Mouse (Mus musculus) heart, embryonic 11.5 days (tissue): ENCODE results near the gene Prkg1. TPM values are rescaled to one million over a fixed set of nuclear protein-coding genes. Genes with fewer than 3 reads are reported as not detected.

Experiments
- ATAC-seq: fragments of 200-750 bp; cut with Nextera tagmentation; replicated peaks from 2 replicates; pipeline ENCODE4 v1.8.0; 2017; ENCODE audit warnings: moderate library complexity; ENCODE audit not compliant: insufficient number of reproducible peaks, low FRiP score, low TSS enrichment
- H3K27ac ChIP-seq: fragments of 300-500 bp; sonication (generic); 2 replicates; pipeline ENCODE4 v1.5.1; 2014; ENCODE audit warnings: mild to moderate bottlenecking, low read depth, low read length
- H3K27me3 ChIP-seq: fragments of 300-500 bp; sonication (generic); 2 replicates; pipeline ENCODE4 v1.6.1; 2014; ENCODE audit warnings: mild to moderate bottlenecking, low read length, mixed read lengths; ENCODE audit not compliant: control insufficient read depth, insufficient read depth
- H3K36me3 ChIP-seq: fragments of 300-500 bp; sonication (generic); 2 replicates; pipeline ENCODE4 v1.6.1; 2014; ENCODE audit warnings: mild to moderate bottlenecking, low read length, moderate library complexity, mixed read lengths; ENCODE audit not compliant: control insufficient read depth, insufficient read depth
- H3K4me1 ChIP-seq: fragments of 300-500 bp; sonication (generic); 2 replicates; pipeline ENCODE4 v1.6.1; 2014; ENCODE audit warnings: low read length; ENCODE audit not compliant: control insufficient read depth, insufficient read depth
- H3K4me2 ChIP-seq: fragments of 300-500 bp; sonication (generic); 2 replicates; pipeline ENCODE4 v1.6.1; 2014; ENCODE audit warnings: mild to moderate bottlenecking, moderate library complexity
- H3K4me3 ChIP-seq: fragments of 300-500 bp; sonication (generic); 2 replicates; pipeline ENCODE4 v1.5.1; 2014; ENCODE audit warnings: low read depth, low read length
- H3K9ac ChIP-seq: fragments of 300-500 bp; sonication (generic); 2 replicates; pipeline ENCODE4 v1.6.1; 2014; ENCODE audit warnings: mild to moderate bottlenecking, low read depth, low read length, moderate library complexity
- H3K9me3 ChIP-seq: fragments of 300-500 bp; sonication (generic); replicated peaks from 2 replicates; pipeline ENCODE4 v1.6.1; 2016; ENCODE audit warnings: low read length; ENCODE audit not compliant: control insufficient read depth
- WGBS: fragments of 180-500 bp; shearing (Covaris S2); extraction: QIAGEN DNeasy Blood & Tissue Kit; methylation state at CpG from one replicate; pipeline ENCODE4 v1.1.7; 2014; ENCODE audit not compliant: insufficient replicate concordance; 5-methylcytosine and 5-hydroxymethylcytosine counted together
- polyA plus RNA-seq: library from polyadenylated mRNA; unstranded; fragments of >200 nt; fragmentation: Nextera tagmentation; extraction: Ambion mirVana; gene quantifications from 2 replicates; pipeline ENCODE4 v1.2.1, GENCODE M21; 2014

Prkg1 gene
- polyA plus RNA-seq, 1 experiment from 2014 or later, result 10.9 TPM

- H3K27me3 ChIP-seq, result no peaks in the 10 kb centered on the region
- H3K36me3 ChIP-seq, result no peaks in the 10 kb centered on the region
- no peak for ATAC-seq
- no peak overlapping the region for H3K4me3 ChIP-seq
- no peaks in the 10 kb centered on the region for H3K9me3 ChIP-seq
- no peak overlapping the region for H3K4me2 ChIP-seq
- H3K27ac ChIP-seq, result no peak overlapping the region
- peaks cover 8% of the 10 kb centered on the region; the same call in 1 of the 2 replicates for H3K4me1 ChIP-seq
- 73% methylated on average over 2 of the region's 2 CpGs for WGBS
- no peak overlapping the region for H3K9ac ChIP-seq
These were observed 826.8 kb downstream of the Prkg1 start for GRCm38 (mm10) chr19:30938058-30938457.

GRCm38 (mm10) chr19:30931469-30932192 lies 833.2 kb downstream of the Prkg1 start:
- H3K27me3 ChIP-seq, result no peaks in the 10 kb centered on the region
- no peak overlapping the region for H3K4me3 ChIP-seq
- no peaks in the 10 kb centered on the region for H3K9me3 ChIP-seq
- no peak overlapping the region for H3K4me2 ChIP-seq
- ATAC-seq, result no peak
- WGBS, result 85% methylated on average over 5 of the region's 5 CpGs
- H3K36me3 ChIP-seq, result no peaks in the 10 kb centered on the region
- H3K4me1 ChIP-seq, result no peaks in the 10 kb centered on the region
- H3K27ac ChIP-seq, result no peak overlapping the region
- H3K9ac ChIP-seq, result no peak overlapping the region

DNA sequence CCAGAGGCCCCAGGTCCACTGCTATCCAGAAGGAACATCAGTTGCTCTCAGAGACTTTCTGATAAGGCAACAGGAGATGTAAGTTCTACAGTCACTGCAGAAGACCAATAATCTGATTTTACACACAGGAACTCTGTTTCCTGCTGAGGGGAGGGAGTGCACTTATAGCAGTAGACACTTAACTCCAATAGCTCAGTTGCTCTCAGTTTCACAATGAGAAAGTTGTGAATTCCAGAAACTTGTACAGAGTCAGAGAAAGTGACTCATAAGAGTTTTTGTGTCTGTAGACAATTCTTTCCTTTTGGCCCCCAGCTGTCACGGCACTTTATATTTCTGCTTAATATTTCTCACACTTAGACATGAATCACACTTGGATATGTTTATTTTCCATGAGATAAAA lies 840.8 kb downstream of the Prkg1 start:
- 83% methylated on average over 1 of the region's 1 CpGs for WGBS
- ATAC-seq, result no peak

GRCm38 (mm10) chr19:30902290-30902689 lies 862.5 kb downstream of the Prkg1 start:
- Histone ChIP-seq H3K27ac (no peak overlapping the region), H3K36me3 (no peaks in the 10 kb centered on the region), H3K9me3 (no peaks in the 10 kb centered on the region), H3K4me1 (no peaks in the 10 kb centered on the region), H3K9ac (no peak overlapping the region), H3K4me2 (no peak overlapping the region), H3K27me3 (no peaks in the 10 kb centered on the region), H3K4me3 (no peak overlapping the region)
- ATAC-seq, result no peak

More for the DNA sequence above, 840.8 kb downstream of the Prkg1 start:
- Histone ChIP-seq H3K27me3 (no peaks in the 10 kb centered on the region), H3K36me3 (no peaks in the 10 kb centered on the region), H3K4me3 (no peak overlapping the region), H3K4me2 (no peak overlapping the region), H3K9me3 (no peaks in the 10 kb centered on the region), H3K27ac (no peak overlapping the region), H3K4me1 (no peaks in the 10 kb centered on the region), H3K9ac (no peak overlapping the region)

- H3K4me1 ChIP-seq, result no peaks in the 10 kb centered on the region
- H3K4me3 ChIP-seq, result no peak overlapping the region
- no peak overlapping the region for H3K4me2 ChIP-seq
- WGBS, result 72% methylated on average over 3 of the region's 3 CpGs
- no peaks in the 10 kb centered on the region for H3K27me3 ChIP-seq
- H3K9ac ChIP-seq, result no peak overlapping the region
- no peak overlapping the region for H3K27ac ChIP-seq
- no peak for ATAC-seq
- no peaks in the 10 kb centered on the region for H3K9me3 ChIP-seq
- H3K36me3 ChIP-seq, result no peaks in the 10 kb centered on the region
These were observed 863.8 kb downstream of the Prkg1 start for GRCm38 (mm10) chr19:30901025-30901424.

- no peak for ATAC-seq
- no peaks in the 10 kb centered on the region for H3K4me1 ChIP-seq
- no peak overlapping the region for H3K4me3 ChIP-seq
- WGBS, result 76% methylated on average over 2 of the region's 2 CpGs
- H3K9me3 ChIP-seq, result no peaks in the 10 kb centered on the region
- H3K9ac ChIP-seq, result no peak overlapping the region
- H3K4me2 ChIP-seq, result no peak overlapping the region
- no peaks in the 10 kb centered on the region for H3K36me3 ChIP-seq
- no peaks in the 10 kb centered on the region for H3K27me3 ChIP-seq
- H3K27ac ChIP-seq, result no peak overlapping the region
These were observed 874.5 kb downstream of the Prkg1 start for GRCm38 (mm10) chr19:30890377-30890776.

DNA sequence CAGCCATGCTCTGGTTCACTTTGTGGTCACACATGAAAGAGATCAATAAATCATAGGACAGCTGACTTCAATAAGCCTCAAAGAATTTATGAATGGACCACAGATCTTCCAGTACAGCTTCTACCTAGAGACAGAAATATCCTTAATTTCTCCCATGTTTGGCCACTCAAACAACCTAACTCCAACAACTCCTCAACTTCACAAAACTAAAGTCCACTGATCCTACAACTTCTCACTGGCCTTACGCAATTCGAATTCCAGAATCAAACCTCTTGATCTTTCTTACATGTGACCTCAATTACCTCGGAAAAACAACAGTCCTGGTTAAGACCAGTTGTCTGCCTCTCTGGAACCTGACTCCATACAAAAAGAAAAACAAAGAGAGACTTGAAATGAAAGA lies 875.0 kb downstream of the Prkg1 start:
- 80% methylated on average over 3 of the region's 3 CpGs for WGBS
- Histone ChIP-seq H3K4me2 (no peak overlapping the region), H3K27ac (no peak overlapping the region), H3K36me3 (no peaks in the 10 kb centered on the region), H3K4me1 (no peaks in the 10 kb centered on the region), H3K4me3 (no peak overlapping the region), H3K27me3 (no peaks in the 10 kb centered on the region), H3K9me3 (no peaks in the 10 kb centered on the region), H3K9ac (no peak overlapping the region)
- no peak for ATAC-seq

GRCm38 (mm10) chr19:30861441-30861840 lies 903.4 kb downstream of the Prkg1 start:
- H3K27ac ChIP-seq, result no peak overlapping the region

GRCm38 (mm10) chr19:30851023-30851422 lies 913.8 kb downstream of the Prkg1 start:
- Histone ChIP-seq H3K9me3 (no peaks in the 10 kb centered on the region), H3K27ac (no peak overlapping the region), H3K4me3 (no peak overlapping the region), H3K4me1 (no peaks in the 10 kb centered on the region), H3K4me2 (no peak overlapping the region), H3K9ac (no peak overlapping the region), H3K27me3 (no peaks in the 10 kb centered on the region), H3K36me3 (no peaks in the 10 kb centered on the region)
- WGBS, result 88% methylated on average over 4 of the region's 4 CpGs
- ATAC-seq, result no peak

More at GRCm38 (mm10) chr19:30861441-30861840, 903.4 kb downstream of the Prkg1 start:
- H3K4me1 ChIP-seq, result no peaks in the 10 kb centered on the region
- H3K4me3 ChIP-seq, result no peak overlapping the region
- ATAC-seq, result no peak
- H3K27me3 ChIP-seq, result no peaks in the 10 kb centered on the region
- no peaks in the 10 kb centered on the region for H3K36me3 ChIP-seq
- 43% methylated on average over 4 of the region's 4 CpGs for WGBS
- H3K9me3 ChIP-seq, result no peaks in the 10 kb centered on the region
- no peak overlapping the region for H3K4me2 ChIP-seq
- no peak overlapping the region for H3K9ac ChIP-seq
